ENCODE assay signal across 10 mouse cellular contexts in genomic region chr10:81382039-81382438, GRCm38 (mm10). TPM values are rescaled to one million over a fixed set of nuclear protein-coding genes. Genes with fewer than 3 reads are reported as not detected.
A peak's percentile ranks its signal among the peaks of the same experiment; 100 is the strongest.
DNase-seq lines count a peak whose midpoint lies in the region; ATAC-seq and TF ChIP-seq lines count a peak whose summit lies in the region.
"Had no signal": no experiment of that assay in that cellular context is flagged by ENCODE, and none has a peak within 500 bp of the region (broad histone marks: within the 10 kb centered on the region; RNA-seq: fewer than 3 reads in every experiment).

No protein-coding gene starts in this region.

- no peaks in the 10 kb centered on the region for H3K9me3 ChIP-seq in kidney, postnatal 0 days (replicated peaks; ENCODE audit: low read length)
- H3K9me3 ChIP-seq: limb, embryonic 15.5 days had no signal

- no peak for ATAC-seq in kidney, postnatal 0 days (replicated peaks; ENCODE audit: low FRiP score, low read depth)
- ATAC-seq in megakaryocyte-erythroid progenitor cell, adult 5-6 weeks (replicated peaks; ENCODE audit: low FRiP score, low TSS enrichment, poor library complexity, severe bottlenecking) = peak; percentile 75
- ATAC-seq in frontal cortex, adult (ENCODE audit: low TSS enrichment) = no peak

- TF ChIP-seq CTCF in kidney, postnatal 0 days (IDR thresholded peaks at IDR 0.05; ENCODE audit: low read depth) = no peak

- 0 out of 2 replicates have a peak overlapping the region, but pooled peaks have one; percentile 25 for H3K27ac ChIP-seq in kidney, postnatal 0 days
- H3K27ac ChIP-seq: limb, embryonic 15.5 days had no signal

- H3K4me3 ChIP-seq in kidney, postnatal 0 days (replicated peaks; ENCODE audit: low read depth, low read length) = no peak overlapping the region
- H3K4me3 ChIP-seq: limb, embryonic 15.5 days had no signal

- peaks cover 16% of the 10 kb centered on the region for H3K4me1 ChIP-seq in kidney, postnatal 0 days (replicated peaks; ENCODE audit: insufficient read depth, low read length)

- DNase-seq in kidney, postnatal 0 days (ENCODE audit: low spot score) = no peak
- no peak for DNase-seq in kidney, adult 18-20 months
- DNase-seq in c-Kit-positive CD71-negative TER-119-negative erythroid progenitor cells, embryonic 14.5 days (ENCODE audit: low read depth) = peak; percentile 85
- DNase-seq in induced T-regulatory cell, adult 2 months (ENCODE audit: low read depth) = peak; percentile 78
- DNase-seq in layer of hippocampus, adult 9-11 months = no peak
- DNase-seq in embryo, embryonic 10.5 days (ENCODE audit: low spot score) = no peak
- DNase-seq: adrenal gland, postnatal 25 days had no signal

- 66% methylated on average over 5 of the region's 5 CpGs for WGBS in kidney, postnatal 0 days

- no peak overlapping the region for H3K9ac ChIP-seq in kidney, postnatal 0 days (ENCODE audit: low read depth, low read length)
- H3K9ac ChIP-seq: limb, embryonic 15.5 days had no signal

- H3K36me3 ChIP-seq in kidney, postnatal 0 days (ENCODE audit: insufficient read depth, low read length) = 0 out of 2 replicates have a peak, but pooled peaks cover 9% of the 10 kb centered on the region

- no peak overlapping the region for H3K4me2 ChIP-seq in kidney, postnatal 0 days (ENCODE audit: low read length)
- H3K4me2 ChIP-seq: limb, embryonic 15.5 days had no signal

- H3K27me3 ChIP-seq in kidney, postnatal 0 days (ENCODE audit: insufficient read depth, low read length) = no peaks in the 10 kb centered on the region
- H3K27me3 ChIP-seq: limb, embryonic 15.5 days had no signal

RNA-seq across cellular contexts. Expression of gene Dohh, which starts 2.2 kb away (rescaled TPM):
- polyA plus RNA-seq in kidney, postnatal 0 days (2015; fragmentation: Nextera tagmentation; extraction: Ambion mirVana) = 74.3 and 80.6 TPM in 2 replicates
- 12.3 and 31.4 TPM in 2 replicates for total RNA-seq in megakaryocyte-erythroid progenitor cell, adult 5-6 weeks (2014; fragmentation: Nextera tagmentation)
- total RNA-seq in megakaryocyte-erythroid progenitor cell, adult 5-6 weeks (2017) = 31.2 and 37.8 TPM in 2 replicates

RNA-seq across cellular contexts. Expression of gene Gm48551, which starts 2.2 kb away (rescaled TPM):
- polyA plus RNA-seq in kidney, postnatal 0 days (2015; fragmentation: Nextera tagmentation; extraction: Ambion mirVana) = 1.9 and 2.1 TPM in 2 replicates
- 1.2 and 6.3 TPM in 2 replicates for total RNA-seq in megakaryocyte-erythroid progenitor cell, adult 5-6 weeks (2014; fragmentation: Nextera tagmentation)
- 0.11 and 2.6 TPM in 2 replicates for total RNA-seq in megakaryocyte-erythroid progenitor cell, adult 5-6 weeks (2017)

RNA-seq across cellular contexts. Expression of gene Fzr1, which starts 3.7 kb away (rescaled TPM):
- 67.5 and 70.6 TPM in 2 replicates for polyA plus RNA-seq in kidney, postnatal 0 days (2015; fragmentation: Nextera tagmentation; extraction: Ambion mirVana)
- total RNA-seq in megakaryocyte-erythroid progenitor cell, adult 5-6 weeks (2014; fragmentation: Nextera tagmentation) = 28.5 and 50.0 TPM in 2 replicates
- total RNA-seq in megakaryocyte-erythroid progenitor cell, adult 5-6 weeks (2017) = 12.2 and 14.9 TPM in 2 replicates

RNA-seq across cellular contexts. Expression of gene Gm48552, which starts 6.8 kb away (rescaled TPM):
- polyA plus RNA-seq in kidney, postnatal 0 days (2015; fragmentation: Nextera tagmentation; extraction: Ambion mirVana) = 0.82 and 1.9 TPM in 2 replicates
- total RNA-seq in megakaryocyte-erythroid progenitor cell, adult 5-6 weeks (2014; fragmentation: Nextera tagmentation) = 4.0 TPM in 1 of 2 replicates, not detected in the other
- total RNA-seq in megakaryocyte-erythroid progenitor cell, adult 5-6 weeks (2017) = not detected in 2 replicates

RNA-seq across cellular contexts. Expression of gene Smim24, which starts 10.8 kb away (rescaled TPM):
- polyA plus RNA-seq in kidney, postnatal 0 days (2015; fragmentation: Nextera tagmentation; extraction: Ambion mirVana) = 62.4 and 68.6 TPM in 2 replicates
- 7.7 and 12.8 TPM in 2 replicates for total RNA-seq in megakaryocyte-erythroid progenitor cell, adult 5-6 weeks (2014; fragmentation: Nextera tagmentation)
- total RNA-seq in megakaryocyte-erythroid progenitor cell, adult 5-6 weeks (2017) = 7.4 and 7.5 TPM in 2 replicates

Comparison
In these comparisons a context has a peak if more than half of its experiments do, and no peak if none do; other contexts are left out.
1. DNase-seq: peak in c-Kit-positive CD71-negative TER-119-negative erythroid progenitor cells, embryonic 14.5 days (single experiment) and induced T-regulatory cell, adult 2 months (single experiment); none in kidney, postnatal 0 days (single experiment), kidney, adult 18-20 months (single experiment), layer of hippocampus, adult 9-11 months (single experiment) and embryo, embryonic 10.5 days (single experiment).